Mouse (Mus musculus) frontal cortex, postnatal 14 days (tissue): ENCODE measurements around the gene Gatad2b.
"Not testable (repeated sequence)": the region's sequence is repeated elsewhere in the genome, so short reads cannot be mapped to it uniquely, and the experiment has no call there.

Experiments
- DNase-seq, 2 experiments: peaks; one replicate each; pipeline ENCODE4 v3.0.0; 2022; ENCODE audit warnings: low spot score in 2 of 2

Gatad2b gene

GRCm38 (mm10) chr3:90265932-90266741, 26.8 kb upstream of the Gatad2b start:
- no peak for DNase-seq

GRCm38 (mm10) chr3:90266901-90267775, 25.8 kb upstream of the Gatad2b start:
- no peak for DNase-seq

DNA sequence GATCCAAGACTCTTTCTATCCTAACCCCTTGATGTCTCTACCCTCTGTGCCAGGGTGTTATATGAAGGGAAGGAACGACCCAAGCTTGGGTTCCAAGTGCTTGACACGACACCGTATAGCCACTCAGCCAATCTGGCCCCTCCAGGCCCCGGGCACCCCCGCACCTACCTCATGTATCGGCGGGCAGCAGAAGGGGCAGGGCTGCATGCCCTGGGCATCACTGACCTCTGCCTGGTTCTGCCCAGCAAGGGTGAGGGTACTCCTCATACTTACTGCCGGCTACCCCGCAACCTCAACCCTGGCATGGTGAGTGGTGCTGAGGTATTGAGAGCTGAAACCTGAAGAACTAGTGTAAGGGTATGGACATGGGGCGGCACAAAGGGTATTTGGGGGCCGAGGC, 24.8 kb upstream of the Gatad2b start:
- DNase-seq, result no peak

DNA sequence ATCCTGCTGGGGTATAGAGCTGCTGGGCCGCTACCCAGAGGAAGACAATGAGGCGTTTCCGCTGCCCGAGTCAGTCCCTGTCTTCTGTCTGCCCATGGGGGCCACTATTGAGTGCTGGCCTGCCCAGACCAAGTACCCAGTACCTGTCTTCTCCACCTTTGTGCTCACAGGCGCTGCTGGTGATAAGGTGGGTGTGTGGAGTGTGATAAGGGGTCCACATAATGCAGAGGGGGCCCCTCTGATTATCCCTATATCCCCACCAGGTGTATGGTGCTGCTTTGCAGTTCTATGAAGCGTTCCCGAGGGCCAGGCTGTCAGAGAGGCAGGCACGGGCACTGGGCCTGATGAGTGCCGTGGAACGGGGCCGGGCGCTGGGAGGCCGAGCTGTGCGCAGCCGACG, 24.0 kb upstream of the Gatad2b start:
- DNase-seq, result no peak

GRCm38 (mm10) chr3:90270784-90271183, 22.2 kb upstream of the Gatad2b start:
- DNase-seq, result no peak

GRCm38 (mm10) chr3:90272170-90272569, 20.8 kb upstream of the Gatad2b start:
- no peak for DNase-seq

GRCm38 (mm10) chr3:90273855-90274254, 19.1 kb upstream of the Gatad2b start:
- no peak for DNase-seq

DNA sequence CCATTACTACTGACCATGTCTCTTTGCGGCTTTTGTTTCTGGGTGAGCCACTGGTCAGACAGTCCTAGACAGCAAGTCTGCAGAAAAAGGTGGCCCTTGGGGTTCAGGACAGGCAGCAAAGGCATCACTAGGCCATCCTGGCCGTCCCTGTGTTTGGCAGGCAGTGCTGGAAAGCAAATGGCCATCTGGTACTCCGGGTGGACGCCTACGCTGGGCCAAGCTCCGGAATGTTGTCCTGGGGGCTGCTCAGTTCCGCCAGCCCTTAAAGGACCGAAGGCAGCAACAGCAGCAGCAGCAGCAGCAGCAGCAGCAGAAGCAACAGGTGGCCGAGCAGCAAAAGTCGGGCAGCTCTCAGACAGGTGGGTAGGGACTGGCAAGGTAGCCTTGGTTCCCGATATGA, 17.7 kb upstream of the Gatad2b start:
- no peak for DNase-seq

DNA sequence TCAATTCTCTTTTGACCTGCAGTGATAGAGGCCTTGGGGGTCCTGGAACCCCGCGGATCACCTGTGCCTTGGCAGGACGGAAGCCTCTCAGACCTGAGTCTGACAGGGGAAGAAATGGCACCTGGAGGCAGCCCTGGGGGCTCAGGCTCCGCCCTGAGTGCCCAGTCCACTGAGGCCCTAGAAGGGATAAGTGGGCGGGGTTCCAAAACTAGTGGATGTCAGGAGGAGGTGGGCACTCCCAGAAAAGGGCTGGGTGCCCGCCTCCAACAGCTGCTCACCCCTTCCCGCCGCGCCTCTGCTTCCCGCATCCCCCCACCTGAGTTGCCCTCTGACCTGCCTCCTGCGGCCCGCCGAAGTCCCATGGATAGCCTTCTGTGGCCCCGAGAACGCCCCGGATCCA, 16.1 kb upstream of the Gatad2b start:
- DNase-seq, result no peak

DNA sequence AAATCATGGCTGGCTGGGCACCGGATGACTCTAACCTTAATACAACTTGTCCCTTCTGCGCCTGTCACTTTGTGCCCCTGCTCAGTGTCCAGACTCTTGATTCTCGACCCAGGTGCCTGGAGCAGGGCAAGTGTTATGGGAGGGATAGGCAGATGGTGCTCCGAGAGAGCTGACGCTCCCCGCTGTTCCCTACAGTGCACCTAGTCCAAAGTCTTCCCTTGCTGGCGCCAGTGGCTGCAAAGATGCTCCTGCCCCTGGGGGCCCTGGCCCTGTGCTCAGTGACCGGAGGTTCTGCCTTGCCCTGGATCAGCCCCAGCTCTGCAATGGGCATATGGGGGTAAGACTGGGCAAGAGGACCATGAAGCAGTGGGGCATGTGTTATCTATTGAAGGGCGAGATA, 15.2 kb upstream of the Gatad2b start:
- no peak for DNase-seq

- no peak for DNase-seq
These were observed 14.8 kb upstream of the Gatad2b start for GRCm38 (mm10) chr3:90278211-90278610.

DNA sequence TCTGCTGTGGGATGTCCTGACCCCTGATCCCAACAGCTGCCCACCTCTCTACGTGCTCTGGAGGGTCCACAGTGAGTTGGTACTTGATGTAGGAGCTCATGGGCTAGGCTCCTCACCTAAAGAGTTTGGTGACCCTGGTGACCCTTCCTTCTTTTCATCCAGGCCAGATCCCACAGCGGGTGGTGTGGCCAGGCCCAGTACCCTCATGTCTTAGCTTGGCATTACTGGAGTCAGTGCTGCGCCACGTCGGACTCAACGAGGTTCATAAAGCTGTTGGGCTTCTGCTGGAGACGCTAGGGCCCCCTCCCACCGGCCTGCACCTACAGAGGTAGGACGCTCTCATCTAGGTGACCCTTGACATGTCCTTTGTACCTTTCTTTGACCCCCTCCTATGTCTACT, 13.8 kb upstream of the Gatad2b start:
- no peak for DNase-seq

DNA sequence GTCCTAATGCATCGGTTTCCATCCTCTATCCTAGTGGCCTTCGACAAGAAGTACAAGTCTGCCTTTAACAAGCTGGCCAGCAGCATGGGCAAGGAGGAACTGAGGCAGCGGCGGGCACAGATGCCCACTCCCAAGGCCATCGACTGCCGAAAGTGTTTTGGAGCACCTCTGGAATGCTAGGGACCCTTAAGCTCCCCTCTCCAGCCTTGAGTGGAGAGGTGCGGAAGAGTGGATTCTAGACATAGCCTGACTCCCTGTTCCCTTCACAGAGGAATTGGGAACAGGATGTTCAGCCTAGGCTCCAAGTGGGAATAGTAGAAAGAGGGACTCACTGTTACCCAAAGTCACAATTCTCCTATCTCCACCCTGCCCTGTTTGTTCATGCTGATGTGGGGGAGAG, 13.2 kb upstream of the Gatad2b start:
- DNase-seq, result no peak

DNA sequence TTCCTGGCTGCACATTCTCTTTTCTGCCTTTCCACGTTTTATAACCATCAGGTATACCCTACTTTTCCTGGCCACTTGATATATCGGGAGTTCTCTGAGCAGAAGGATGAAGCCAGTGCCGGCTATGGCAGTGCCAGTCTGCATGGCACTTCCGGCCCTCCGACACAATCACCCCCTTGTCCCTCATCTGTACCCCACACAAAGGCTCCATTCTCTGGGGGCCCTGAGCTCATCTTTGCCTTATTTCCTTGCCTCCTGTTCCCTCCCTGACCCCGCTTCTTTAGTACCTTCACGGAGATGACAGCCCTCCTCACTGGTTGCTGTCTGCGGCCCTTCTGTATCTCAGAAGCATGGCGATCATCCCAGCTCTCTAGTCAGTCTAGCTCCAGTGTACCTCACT, 12.3 kb upstream of the Gatad2b start:
- DNase-seq, result no peak

DNA sequence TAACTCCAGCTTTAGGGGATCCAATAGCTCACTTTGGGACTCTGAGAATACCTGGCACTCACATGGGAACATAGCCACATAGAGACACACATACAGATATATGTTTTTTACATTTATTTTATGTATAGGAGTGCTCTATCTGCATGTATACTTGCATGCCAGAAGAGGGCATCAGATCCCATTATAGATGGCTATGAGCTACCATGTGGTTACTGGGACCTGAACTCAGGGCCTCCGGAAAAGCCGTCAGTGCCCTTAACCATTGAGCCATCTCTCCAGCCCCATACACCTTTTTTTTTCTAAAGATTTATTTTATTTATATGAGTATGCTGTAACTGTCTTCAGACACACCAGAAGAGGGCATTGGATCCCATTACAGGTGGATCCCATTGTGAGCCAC, 8.8 kb upstream of the Gatad2b start:
- no peak for DNase-seq

GRCm38 (mm10) chr3:90289403-90289802, 3.6 kb upstream of the Gatad2b start:
- DNase-seq, result not testable (repeated sequence)

DNA sequence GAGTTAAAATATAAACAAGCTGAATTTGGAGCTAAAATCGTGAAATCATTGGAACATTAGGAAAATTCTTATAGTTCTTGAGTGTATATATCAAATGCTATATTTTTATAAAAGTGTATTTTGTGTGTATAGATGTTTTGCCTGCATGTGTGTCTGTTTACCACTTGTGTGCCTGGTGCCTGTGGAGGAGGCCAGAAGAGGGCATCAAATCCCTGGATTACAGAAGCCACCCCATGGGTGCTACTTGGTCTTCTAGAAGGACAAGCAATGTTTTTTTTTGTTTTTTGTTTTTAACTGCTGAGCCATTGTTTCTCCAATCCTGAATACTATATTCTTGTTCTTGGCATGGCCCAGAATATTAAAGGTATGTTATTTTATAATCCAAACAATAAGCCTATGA, 2.4 kb upstream of the Gatad2b start:
- no peak for DNase-seq

GRCm38 (mm10) chr3:90291982-90292344, 1.0 kb upstream of the Gatad2b start:
- DNase-seq, result no peak

- DNase-seq, result peak in 1 of 2 experiments; percentile 33
These were observed 530 bp downstream of the Gatad2b start for GRCm38 (mm10) chr3:90293352-90294063.

- DNase-seq, result no peak
These were observed 1.1 kb downstream of the Gatad2b start for GRCm38 (mm10) chr3:90294064-90294440.

GRCm38 (mm10) chr3:90294651-90295050, 1.7 kb downstream of the Gatad2b start:
- DNase-seq, result no peak

- DNase-seq, result no peak
These were observed 12.8 kb downstream of the Gatad2b start for GRCm38 (mm10) chr3:90305801-90306200.
